Mouse (Mus musculus) erythroblast, embryonic 14.5 days (primary cell): Measurements from ENCODE around the gene Fam229a. TPM values are rescaled to one million over a fixed set of nuclear protein-coding genes. Genes with fewer than 3 reads are reported as not detected.
A peak's percentile ranks its signal among the peaks of the same experiment; 100 is the strongest.

Experiments used
- H3K27me3 ChIP-seq: 2 replicates; pipeline ENCODE4 v1.6.1; 2012; ENCODE audit warnings: inconsistent platforms; ENCODE audit not compliant: control insufficient read depth
- H3K36me3 ChIP-seq: 2 replicates; pipeline ENCODE4 v1.6.1; 2012; ENCODE audit warnings: mild to moderate bottlenecking, inconsistent platforms; ENCODE audit not compliant: control insufficient read depth
- H3K4me1 ChIP-seq: 2 replicates; pipeline ENCODE4 v1.6.1; 2012; ENCODE audit warnings: inconsistent platforms; ENCODE audit not compliant: control insufficient read depth
- H3K4me3 ChIP-seq: replicated peaks from 2 replicates; pipeline ENCODE3; 2012; ENCODE audit warnings: moderate library complexity, mild to moderate bottlenecking, inconsistent platforms
- H3K9me3 ChIP-seq: 2 replicates; pipeline ENCODE4 v1.6.1; 2012; ENCODE audit warnings: low read length, inconsistent platforms, mixed read lengths; ENCODE audit not compliant: control insufficient read depth
- GATA1 ChIP-seq: IDR thresholded peaks from 2 replicates; pipeline ENCODE4 v1.6.1; 2012; ENCODE audit warnings: low read length, inconsistent platforms, mixed read lengths
- TAL1 ChIP-seq: IDR thresholded peaks from 3 replicates; pipeline ENCODE4 v1.6.1; 2012; ENCODE audit warnings: low read length, inconsistent platforms, mixed read lengths
- polyA plus RNA-seq: library from polyadenylated mRNA; stranded (reverse); fragments of >175 nt; gene quantifications from 2 replicates; pipeline ENCODE4 v1.2.3, GENCODE M21; 2012

Gene Fam229a
- polyA plus RNA-seq, 1 experiment, result 1.5 TPM

GRCm38 (mm10) chr4:129494681-129495080, 3.7 kb downstream of the Fam229a start:
- Histone ChIP-seq H3K4me1 (peaks cover 8% of the 10 kb centered on the region), H3K4me3 (no peak overlapping the region), H3K27me3 (peaks cover 86% of the 10 kb centered on the region), H3K9me3 (no peaks in the 10 kb centered on the region), H3K36me3 (peaks cover 13% of the 10 kb centered on the region)
- TF ChIP-seq GATA1 (no peak), TAL1 (no peak)

- peaks cover under 1% of the 10 kb centered on the region; the same call in 1 of the 2 replicates for H3K36me3 ChIP-seq
- TF ChIP-seq TAL1, result no peak
- TF ChIP-seq GATA1, result no peak
- peaks cover 85% of the 10 kb centered on the region for H3K27me3 ChIP-seq
- peaks cover 17% of the 10 kb centered on the region for H3K4me1 ChIP-seq
- H3K4me3 ChIP-seq, result no peak overlapping the region
- H3K9me3 ChIP-seq, result no peaks in the 10 kb centered on the region
These were observed 4.9 kb downstream of the Fam229a start for GRCm38 (mm10) chr4:129495672-129496562.

DNA sequence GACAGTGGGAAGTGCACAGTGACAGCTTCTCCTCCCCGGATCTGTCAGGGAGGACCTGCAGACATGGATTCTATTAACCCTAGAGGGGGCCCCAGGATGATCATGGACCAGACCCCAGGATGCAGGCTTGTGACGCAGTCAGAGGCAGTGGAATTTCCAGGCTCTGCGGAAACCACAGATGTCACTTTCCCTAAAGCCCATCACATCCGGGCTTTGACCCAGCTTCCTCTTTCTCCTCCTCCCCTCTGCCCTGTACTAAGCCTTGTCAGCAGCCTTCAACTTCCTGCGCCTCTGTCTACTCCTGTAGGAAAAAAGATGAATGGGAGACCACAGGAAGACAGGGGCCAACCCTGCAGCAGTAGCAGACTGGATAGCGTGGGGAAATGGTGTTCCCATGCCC, 5.6 kb downstream of the Fam229a start:
- Histone ChIP-seq H3K4me1 (peaks cover 14% of the 10 kb centered on the region), H3K27me3 (peaks cover 85% of the 10 kb centered on the region), H3K9me3 (no peaks in the 10 kb centered on the region), H3K36me3 (no peaks in the 10 kb centered on the region; the same call in 1 of the 2 replicates), H3K4me3 (no peak overlapping the region)
- TF ChIP-seq GATA1, result no peak

DNA sequence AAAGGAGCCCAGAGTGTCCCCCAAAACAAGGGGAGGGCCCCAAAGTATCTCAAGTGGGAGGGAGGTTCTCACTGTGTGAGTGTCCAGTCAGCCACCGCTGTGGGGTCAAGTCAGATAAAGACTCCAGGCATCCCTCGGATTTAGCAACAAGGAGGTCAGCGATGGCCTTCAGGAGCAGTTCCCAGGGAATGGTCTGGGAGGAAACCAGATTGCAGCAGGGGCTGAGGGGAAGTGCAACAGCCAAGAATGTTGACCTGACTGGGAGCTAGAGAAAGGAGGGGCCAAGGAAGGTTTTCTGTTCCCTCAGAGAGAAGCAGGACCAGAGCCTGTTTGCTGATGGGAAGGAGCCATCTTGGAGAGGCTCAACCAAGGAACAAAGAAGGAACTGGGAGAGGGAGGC, 8.0 kb downstream of the Fam229a start:
- TF ChIP-seq GATA1 (no peak), TAL1 (no peak)
- H3K27me3 ChIP-seq, result peaks cover 87% of the 10 kb centered on the region
- H3K4me1 ChIP-seq, result peaks cover 14% of the 10 kb centered on the region
- no peaks in the 10 kb centered on the region for H3K9me3 ChIP-seq
- no peak overlapping the region for H3K4me3 ChIP-seq
- no peaks in the 10 kb centered on the region for H3K36me3 ChIP-seq

- H3K36me3 ChIP-seq, result no peaks in the 10 kb centered on the region
- H3K4me1 ChIP-seq, result peaks cover 10% of the 10 kb centered on the region
- no peak for TF ChIP-seq GATA1
- no peak for TF ChIP-seq TAL1
- peaks cover 82% of the 10 kb centered on the region for H3K27me3 ChIP-seq
- H3K9me3 ChIP-seq, result no peaks in the 10 kb centered on the region
- peak overlapping the region; percentile 65 for H3K4me3 ChIP-seq
These were observed 9.0 kb downstream of the Fam229a start for GRCm38 (mm10) chr4:129500017-129500416.

- Histone ChIP-seq H3K9me3 (no peaks in the 10 kb centered on the region), H3K36me3 (no peaks in the 10 kb centered on the region), H3K4me3 (peak overlapping the region; percentile 65), H3K4me1 (peaks cover 10% of the 10 kb centered on the region), H3K27me3 (peaks cover 77% of the 10 kb centered on the region)
- TF ChIP-seq TAL1, result no peak
- TF ChIP-seq GATA1, result no peak
These were observed 9.9 kb downstream of the Fam229a start for GRCm38 (mm10) chr4:129500607-129501566.

DNA sequence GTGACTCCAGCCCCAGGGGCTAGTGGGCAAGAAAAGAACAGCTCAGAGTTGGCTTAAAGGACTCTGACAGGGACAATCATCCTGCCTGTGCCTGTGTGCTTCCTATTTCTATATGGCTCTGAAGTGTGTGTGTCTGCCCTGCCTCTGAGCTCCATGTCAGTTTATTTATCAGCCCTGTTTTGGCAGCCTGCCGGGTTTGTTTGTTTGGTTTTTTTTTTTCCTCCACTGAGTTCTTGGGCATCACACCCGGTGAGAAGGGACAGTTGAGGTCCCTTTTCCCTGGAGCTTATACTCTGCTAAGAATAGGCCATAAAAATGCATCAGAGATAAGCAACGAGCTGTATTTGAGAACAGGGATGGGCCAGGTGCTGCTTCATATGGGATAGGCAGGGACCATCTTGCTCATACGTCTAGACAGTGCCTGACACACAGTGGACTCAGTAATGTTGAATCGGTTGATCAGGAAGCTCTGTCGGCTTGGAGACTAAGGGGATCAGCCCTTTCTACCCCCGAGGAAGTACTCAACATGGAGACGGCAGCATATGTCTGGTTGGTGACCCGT, 11.4 kb downstream of the Fam229a start:
- TF ChIP-seq GATA1 (no peak), TAL1 (no peak)
- Histone ChIP-seq H3K4me1 (peaks cover 10% of the 10 kb centered on the region), H3K27me3 (peaks cover 62% of the 10 kb centered on the region), H3K9me3 (no peaks in the 10 kb centered on the region), H3K4me3 (no peak overlapping the region), H3K36me3 (no peaks in the 10 kb centered on the region)

- no peak for TF ChIP-seq GATA1
- TF ChIP-seq TAL1, result no peak
- Histone ChIP-seq H3K9me3 (no peaks in the 10 kb centered on the region), H3K27me3 (peaks cover 59% of the 10 kb centered on the region), H3K4me1 (peaks cover 12% of the 10 kb centered on the region), H3K36me3 (no peaks in the 10 kb centered on the region), H3K4me3 (no peak overlapping the region)
These were observed 12.0 kb downstream of the Fam229a start for GRCm38 (mm10) chr4:129502901-129503444.
